Mouse (Mus musculus) limb, embryonic 15.5 days (tissue): ENCODE data around the gene Hydin. TPM values are rescaled to one million over a fixed set of nuclear protein-coding genes. Genes with fewer than 3 reads are reported as not detected.

Source experiments
- ATAC-seq: fragments of 200-750 bp; cut with Nextera tagmentation; 2 replicates; pipeline ENCODE4 v1.8.0; 2017; ENCODE audit warnings: low read depth, moderate TSS enrichment; ENCODE audit not compliant: insufficient number of reproducible peaks, low FRiP score, low TSS enrichment
- H3K27ac ChIP-seq: fragments of 300-500 bp; sonication (generic); 2 replicates; pipeline ENCODE4 v1.5.1; 2015; ENCODE audit warnings: moderate library complexity, mild to moderate bottlenecking, inconsistent platforms
- H3K27me3 ChIP-seq: fragments of 300-500 bp; sonication (generic); 2 replicates; pipeline ENCODE4 v1.6.1; 2015; ENCODE audit warnings: inconsistent platforms
- H3K36me3 ChIP-seq: fragments of 300-500 bp; sonication (generic); 2 replicates; pipeline ENCODE4 v1.6.1; 2015; ENCODE audit warnings: inconsistent platforms
- H3K4me1 ChIP-seq: fragments of 300-500 bp; sonication (generic); 2 replicates; pipeline ENCODE4 v1.6.1; 2015; ENCODE audit warnings: inconsistent platforms
- H3K4me2 ChIP-seq: fragments of 300-500 bp; sonication (generic); 2 replicates; pipeline ENCODE4 v1.6.1; 2015; ENCODE audit warnings: mild to moderate bottlenecking, inconsistent platforms
- H3K4me3 ChIP-seq: fragments of 300-500 bp; sonication (generic); 2 replicates; pipeline ENCODE4 v1.5.1; 2015; ENCODE audit warnings: mild to moderate bottlenecking, inconsistent platforms
- H3K9ac ChIP-seq: fragments of 300-500 bp; sonication (generic); 2 replicates; pipeline ENCODE4 v1.6.1; 2015; ENCODE audit warnings: inconsistent platforms
- H3K9me3 ChIP-seq: fragments of 300-500 bp; sonication (generic); 2 replicates; pipeline ENCODE4 v1.6.1; 2016; ENCODE audit warnings: inconsistent platforms
- WGBS: fragments of 180-500 bp; shearing (Covaris S2); methylation state at CpG from one replicate; pipeline ENCODE4 v1.1.7; 2015; 5-methylcytosine and 5-hydroxymethylcytosine counted together
- polyA plus RNA-seq: library from polyadenylated mRNA; unstranded; fragments of >200 nt; fragmentation: Nextera tagmentation; extraction: Ambion mirVana; gene quantifications from 2 replicates; pipeline ENCODE4 v1.2.1, GENCODE M21; 2015

Gene Hydin
- polyA plus RNA-seq, 1 experiment from 2014 or later: 0.01 TPM

DNA sequence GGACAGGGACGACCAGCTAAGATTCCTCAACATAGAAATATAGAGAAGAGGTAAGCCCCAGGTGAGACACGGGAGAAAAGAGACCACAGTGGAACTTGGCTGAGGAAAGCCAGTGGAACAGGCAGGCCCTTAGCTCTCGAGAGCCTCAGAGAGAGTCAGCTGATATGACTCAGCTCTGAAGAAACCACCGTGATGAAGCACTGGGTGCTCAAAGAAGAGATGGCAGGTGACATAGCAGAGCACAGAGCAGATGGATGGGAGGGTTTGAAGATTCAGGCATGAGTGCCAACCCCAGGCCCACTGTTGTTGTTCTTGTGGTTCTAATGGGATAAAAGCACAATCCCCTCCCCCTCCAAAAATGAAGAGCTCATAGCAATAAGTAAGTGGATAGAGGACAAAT is 190.6 kb downstream of the Hydin start:
- H3K4me2 ChIP-seq: no peak overlapping the region
- no peaks in the 10 kb centered on the region for H3K36me3 ChIP-seq
- no peak overlapping the region for H3K4me3 ChIP-seq
- no peaks in the 10 kb centered on the region for H3K9me3 ChIP-seq
- 74% methylated on average over 4 of the region's 4 CpGs for WGBS
- no peak for ATAC-seq
- H3K9ac ChIP-seq: no peak overlapping the region
- no peak overlapping the region for H3K27ac ChIP-seq
- H3K4me1 ChIP-seq: no peaks in the 10 kb centered on the region
- no peaks in the 10 kb centered on the region for H3K27me3 ChIP-seq

DNA sequence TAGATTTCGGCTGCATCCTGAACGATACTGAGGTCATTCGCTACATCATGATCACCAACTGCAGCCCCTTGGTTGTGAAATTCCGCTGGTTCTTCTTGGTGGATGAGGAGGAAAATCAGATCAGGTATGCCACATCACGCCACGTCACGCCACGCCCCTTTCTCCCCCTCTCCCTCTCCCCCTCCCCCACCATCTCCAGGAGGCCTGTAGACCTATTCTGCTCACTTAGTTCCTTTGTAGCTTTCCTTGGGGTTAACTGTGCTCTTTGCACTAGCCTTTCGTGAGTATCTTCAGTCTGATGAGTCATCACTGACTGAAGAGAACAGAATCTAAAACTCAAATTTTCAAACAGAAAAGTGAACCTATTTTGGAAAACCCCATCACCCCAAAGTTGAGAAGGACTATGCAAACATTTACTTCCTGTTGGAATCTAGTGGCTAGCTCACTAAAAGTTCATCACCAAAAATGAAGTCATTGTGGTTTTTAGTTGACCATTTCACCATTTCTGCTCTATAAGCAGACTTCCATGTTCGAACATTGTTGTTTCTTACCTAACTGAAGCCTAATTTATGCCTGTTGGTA is 195.9 kb downstream of the Hydin start:
- H3K4me1 ChIP-seq: no peaks in the 10 kb centered on the region
- H3K36me3 ChIP-seq: no peaks in the 10 kb centered on the region
- WGBS: 94% methylated on average over 10 of the region's 10 CpGs
- no peak overlapping the region for H3K4me3 ChIP-seq
- H3K27me3 ChIP-seq: no peaks in the 10 kb centered on the region
- no peak overlapping the region for H3K9ac ChIP-seq
- ATAC-seq: no peak
- no peak overlapping the region for H3K27ac ChIP-seq
- no peaks in the 10 kb centered on the region for H3K9me3 ChIP-seq
- H3K4me2 ChIP-seq: no peak overlapping the region

DNA sequence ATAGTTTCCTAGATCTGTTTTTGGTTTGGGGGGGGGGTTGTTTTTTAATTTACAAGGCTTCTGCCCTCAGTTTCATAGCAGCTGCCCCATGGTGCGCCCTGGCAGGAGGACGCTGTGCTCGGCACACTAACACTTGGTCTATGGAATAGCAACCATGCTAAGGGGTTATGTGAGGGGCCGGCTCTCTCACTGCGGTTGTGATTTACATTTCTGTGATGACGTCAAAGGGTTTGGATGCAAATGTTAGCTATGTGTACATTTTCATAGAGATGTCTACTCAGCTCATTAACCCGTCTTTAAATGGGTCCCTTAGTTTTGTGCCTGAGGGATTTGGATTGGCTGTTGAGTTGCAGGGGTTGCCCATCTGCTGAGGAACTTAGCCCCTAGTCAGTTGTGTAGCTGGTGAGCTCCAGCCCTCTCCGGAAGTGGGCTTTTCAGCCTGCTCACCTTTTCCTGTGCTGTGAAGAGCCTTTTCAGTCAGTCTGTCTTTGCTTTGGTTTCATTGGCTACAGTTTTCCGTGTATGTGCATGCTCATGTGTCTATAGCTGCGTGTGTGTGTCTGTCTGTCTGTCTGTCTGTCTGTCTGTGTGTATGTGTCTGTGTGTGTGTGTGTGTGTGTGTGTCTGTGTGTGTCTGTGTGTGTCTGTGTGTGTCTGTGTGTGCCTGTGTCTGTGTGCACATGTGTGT is 197.1 kb downstream of the Hydin start:
- 76% methylated on average over 10 of the region's 10 CpGs for WGBS
- H3K27me3 ChIP-seq: no peaks in the 10 kb centered on the region
- no peak for ATAC-seq
- H3K9me3 ChIP-seq: no peaks in the 10 kb centered on the region
- H3K4me3 ChIP-seq: no peak overlapping the region
- no peak overlapping the region for H3K4me2 ChIP-seq
- H3K9ac ChIP-seq: no peak overlapping the region
- no peak overlapping the region for H3K27ac ChIP-seq
- no peaks in the 10 kb centered on the region for H3K4me1 ChIP-seq
- no peaks in the 10 kb centered on the region for H3K36me3 ChIP-seq

DNA sequence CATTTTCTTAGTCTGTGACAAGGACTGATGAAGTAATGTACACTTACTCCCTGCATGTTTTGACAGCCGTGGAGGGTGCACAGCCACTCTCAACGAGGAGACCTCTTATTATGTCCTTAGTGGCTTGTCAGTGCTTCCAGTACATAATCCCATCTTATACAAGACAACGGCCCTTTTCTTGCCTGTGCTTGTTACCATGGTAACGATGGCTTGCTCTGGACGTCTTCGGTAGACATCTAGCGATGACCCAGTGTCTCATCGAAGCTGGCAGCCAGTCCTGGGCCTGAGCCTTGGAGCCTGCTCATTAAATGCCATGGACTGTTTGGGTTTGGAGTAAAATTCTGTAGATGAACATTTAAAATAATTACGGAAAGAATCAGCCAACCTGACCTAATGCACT is 198.8 kb downstream of the Hydin start:
- no peaks in the 10 kb centered on the region for H3K36me3 ChIP-seq
- no peaks in the 10 kb centered on the region for H3K4me1 ChIP-seq
- H3K4me3 ChIP-seq: no peak overlapping the region
- no peaks in the 10 kb centered on the region for H3K9me3 ChIP-seq
- H3K9ac ChIP-seq: no peak overlapping the region
- 78% methylated on average over 9 of the region's 9 CpGs for WGBS
- no peak for ATAC-seq
- H3K27ac ChIP-seq: no peak overlapping the region
- H3K4me2 ChIP-seq: no peak overlapping the region
- H3K27me3 ChIP-seq: no peaks in the 10 kb centered on the region

DNA sequence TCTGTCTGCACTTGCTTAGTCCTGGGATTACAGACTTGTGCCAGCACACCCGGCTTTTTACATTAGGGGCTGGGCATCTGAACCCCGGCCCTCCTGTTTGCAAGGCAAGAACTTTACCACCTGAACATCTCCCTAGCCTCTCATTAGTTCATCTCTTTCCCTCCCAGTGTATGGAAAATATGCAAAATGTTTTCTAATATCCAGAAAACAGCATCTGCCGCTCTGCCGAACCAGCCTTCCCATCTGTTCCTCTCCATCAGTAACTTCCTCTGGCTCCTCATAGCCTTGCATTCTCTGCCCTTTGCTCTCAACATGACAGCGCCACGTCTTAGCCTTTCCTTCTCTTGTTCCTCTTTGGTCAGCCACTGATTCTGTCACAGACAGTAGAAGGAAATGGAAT is 210.5 kb downstream of the Hydin start:
- Histone ChIP-seq H3K9ac (no peak overlapping the region), H3K4me1 (peaks cover 2% of the 10 kb centered on the region; the same call in 1 of the 2 replicates), H3K9me3 (no peaks in the 10 kb centered on the region), H3K4me2 (no peak overlapping the region), H3K27ac (no peak overlapping the region), H3K27me3 (no peaks in the 10 kb centered on the region), H3K4me3 (no peak overlapping the region), H3K36me3 (no peaks in the 10 kb centered on the region)
- 78% methylated on average over 6 of the region's 6 CpGs for WGBS
- ATAC-seq: no peak

DNA sequence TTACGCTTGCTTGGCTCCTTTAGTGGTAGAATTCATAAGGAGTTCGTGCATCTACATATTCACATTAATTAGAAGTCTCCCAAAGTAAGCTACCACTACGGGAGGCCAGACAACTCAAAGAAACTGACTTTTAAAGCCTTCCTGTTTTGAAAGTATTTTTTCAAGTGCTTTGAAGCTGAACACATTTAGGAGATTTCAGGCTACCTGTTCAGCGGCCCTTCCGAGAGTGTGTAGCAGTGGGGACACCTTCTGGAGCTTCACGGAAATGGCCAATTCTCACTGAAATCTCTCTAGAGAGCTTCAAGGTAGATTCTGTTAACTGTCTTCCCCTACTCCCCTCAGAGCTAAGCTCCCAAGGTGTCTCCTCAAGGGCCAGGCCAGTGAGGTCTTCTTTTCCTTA is 211.8 kb downstream of the Hydin start:
- Histone ChIP-seq H3K27me3 (no peaks in the 10 kb centered on the region), H3K36me3 (no peaks in the 10 kb centered on the region), H3K9me3 (no peaks in the 10 kb centered on the region), H3K4me2 (no peak overlapping the region), H3K4me1 (peaks cover 5% of the 10 kb centered on the region; the same call in 1 of the 2 replicates), H3K4me3 (no peak overlapping the region), H3K9ac (no peak overlapping the region), H3K27ac (no peak overlapping the region)
- 35% methylated on average over 6 of the region's 6 CpGs for WGBS
- no peak for ATAC-seq

DNA sequence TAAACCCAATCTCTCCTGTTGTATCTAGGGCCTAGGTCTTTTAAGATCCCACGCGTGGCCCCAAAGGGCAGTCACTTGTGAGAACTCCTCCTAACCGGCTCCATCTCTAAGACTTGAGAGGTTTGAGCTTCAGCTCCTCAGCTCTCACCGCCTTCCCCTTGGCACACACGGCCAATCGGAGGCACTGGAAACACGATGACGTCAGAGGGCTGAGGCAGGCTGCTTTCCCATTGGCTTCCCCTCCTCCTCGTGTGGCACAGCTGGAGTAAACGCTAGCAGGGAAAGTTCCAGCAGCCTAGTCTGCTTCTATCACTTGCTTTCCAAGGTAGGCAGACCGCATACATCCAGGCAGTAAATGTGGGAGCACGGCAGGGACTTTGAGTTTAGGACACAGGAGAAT is 212.6 kb downstream of the Hydin start:
- H3K27me3 ChIP-seq: no peaks in the 10 kb centered on the region
- H3K9ac ChIP-seq: no peak overlapping the region
- H3K4me1 ChIP-seq: peaks cover 5% of the 10 kb centered on the region; the same call in 1 of the 2 replicates
- no peaks in the 10 kb centered on the region for H3K9me3 ChIP-seq
- H3K4me3 ChIP-seq: no peak overlapping the region
- no peak overlapping the region for H3K4me2 ChIP-seq
- H3K36me3 ChIP-seq: no peaks in the 10 kb centered on the region
- no peak overlapping the region for H3K27ac ChIP-seq
- 61% methylated on average over 12 of the region's 12 CpGs for WGBS
- no peak for ATAC-seq

DNA sequence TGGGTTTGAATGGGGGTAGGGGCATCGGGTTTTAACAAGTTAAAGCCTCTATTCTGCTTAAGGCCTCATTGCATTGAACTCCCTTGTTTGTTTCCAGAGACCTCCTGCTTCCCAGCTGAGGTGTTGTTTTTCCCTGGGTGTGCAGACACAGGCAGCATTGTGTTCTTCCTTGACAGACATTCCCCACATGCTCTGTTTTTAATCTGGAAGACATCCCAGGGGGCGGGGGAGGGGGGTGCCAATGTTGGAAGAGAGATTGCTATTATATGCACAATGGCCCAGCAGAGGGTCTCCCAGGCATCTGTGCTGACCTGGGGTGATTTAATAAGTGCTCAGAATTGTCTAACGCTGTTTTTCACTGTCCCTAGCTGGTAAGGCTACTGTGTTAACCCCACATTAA is 215.5 kb downstream of the Hydin start:
- H3K4me2 ChIP-seq: no peak overlapping the region
- H3K27me3 ChIP-seq: peaks cover 3% of the 10 kb centered on the region; the same call in 1 of the 2 replicates
- no peaks in the 10 kb centered on the region for H3K36me3 ChIP-seq
- no peak overlapping the region for H3K27ac ChIP-seq
- WGBS: 34% methylated on average over 3 of the region's 3 CpGs
- H3K9ac ChIP-seq: no peak overlapping the region
- H3K4me1 ChIP-seq: peaks cover 5% of the 10 kb centered on the region; the same call in 1 of the 2 replicates
- ATAC-seq: no peak
- no peak overlapping the region for H3K4me3 ChIP-seq
- no peaks in the 10 kb centered on the region for H3K9me3 ChIP-seq

DNA sequence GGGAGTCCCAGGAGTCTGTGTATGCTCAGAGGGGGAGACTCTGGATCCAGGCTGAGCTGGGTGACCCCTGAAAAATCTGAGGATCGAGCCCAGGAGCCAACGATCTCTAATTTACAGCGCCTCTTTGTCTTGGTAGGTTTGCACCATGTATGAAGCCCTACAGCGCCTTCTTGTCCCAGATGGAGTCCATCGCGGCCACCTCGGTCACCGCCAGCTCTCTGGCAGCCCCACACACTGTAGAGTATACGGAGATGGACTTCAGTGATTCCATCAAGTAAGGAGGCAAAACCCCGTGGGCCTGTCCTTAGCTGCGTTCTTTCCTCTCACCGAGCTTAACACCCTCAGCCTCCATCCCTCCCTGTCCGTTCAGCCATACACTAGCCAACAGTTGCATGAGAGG is 218.5 kb downstream of the Hydin start:
- peaks cover 5% of the 10 kb centered on the region; the same call in 1 of the 2 replicates for H3K4me1 ChIP-seq
- peaks cover 3% of the 10 kb centered on the region; the same call in 1 of the 2 replicates for H3K27me3 ChIP-seq
- no peak overlapping the region for H3K4me3 ChIP-seq
- H3K9ac ChIP-seq: no peak overlapping the region
- no peaks in the 10 kb centered on the region for H3K9me3 ChIP-seq
- H3K27ac ChIP-seq: no peak overlapping the region
- no peak overlapping the region for H3K4me2 ChIP-seq
- H3K36me3 ChIP-seq: no peaks in the 10 kb centered on the region
- ATAC-seq: no peak
- WGBS: 91% methylated on average over 13 of the region's 13 CpGs

DNA sequence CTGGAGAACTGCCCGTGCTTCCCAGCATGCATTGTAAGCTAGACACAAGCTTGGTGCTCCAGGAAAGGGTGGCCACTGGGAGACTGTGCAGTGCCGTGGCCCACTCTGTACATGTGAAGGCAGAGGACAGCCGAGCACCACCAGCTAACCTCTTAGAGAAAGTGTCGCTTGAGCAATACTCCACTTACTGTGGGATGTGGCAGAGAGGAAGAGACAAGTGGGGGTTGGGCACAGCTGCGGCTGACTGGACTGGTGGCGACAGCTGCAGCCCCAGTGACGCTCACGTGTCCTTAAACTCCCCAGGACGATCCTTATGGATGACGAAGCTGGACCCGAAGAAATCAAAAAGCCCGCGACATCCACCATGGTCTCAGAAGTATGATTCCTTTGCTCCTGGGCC is 219.2 kb downstream of the Hydin start:
- ATAC-seq: no peak

DNA sequence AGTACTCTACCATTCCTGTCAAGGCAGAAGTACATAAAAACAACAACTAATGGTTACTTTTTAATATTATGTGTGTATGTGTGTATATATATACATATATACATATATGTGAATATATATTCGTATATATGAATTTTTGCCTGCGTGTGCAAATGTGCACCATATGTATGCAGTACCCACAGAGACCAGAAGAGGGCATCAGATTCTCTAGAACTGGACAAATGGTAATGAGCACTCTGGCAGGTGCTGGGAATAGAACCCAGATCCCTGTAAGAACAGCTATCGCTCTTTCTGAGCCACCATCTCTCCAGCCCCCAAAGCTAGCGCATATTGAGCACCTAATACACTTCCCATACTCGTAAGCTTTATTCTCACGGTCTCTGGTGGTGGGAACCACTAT is 220.9 kb downstream of the Hydin start:
- 96% methylated on average over 6 of the region's 6 CpGs for WGBS
- H3K4me2 ChIP-seq: no peak overlapping the region
- H3K9ac ChIP-seq: no peak overlapping the region
- no peak overlapping the region for H3K4me3 ChIP-seq
- H3K4me1 ChIP-seq: no peaks in the 10 kb centered on the region
- H3K27me3 ChIP-seq: peaks cover 3% of the 10 kb centered on the region; the same call in 1 of the 2 replicates
- no peak overlapping the region for H3K27ac ChIP-seq
- no peaks in the 10 kb centered on the region for H3K9me3 ChIP-seq
- H3K36me3 ChIP-seq: no peaks in the 10 kb centered on the region
- no peak for ATAC-seq

More for the DNA sequence above, 219.2 kb downstream of the Hydin start:
- Histone ChIP-seq H3K4me2 (no peak overlapping the region), H3K27me3 (peaks cover 3% of the 10 kb centered on the region; the same call in 1 of the 2 replicates), H3K27ac (no peak overlapping the region), H3K9ac (no peak overlapping the region), H3K4me3 (no peak overlapping the region), H3K36me3 (no peaks in the 10 kb centered on the region), H3K9me3 (no peaks in the 10 kb centered on the region), H3K4me1 (peaks cover 5% of the 10 kb centered on the region; the same call in 1 of the 2 replicates)
- 71% methylated on average over 13 of the region's 13 CpGs for WGBS

DNA sequence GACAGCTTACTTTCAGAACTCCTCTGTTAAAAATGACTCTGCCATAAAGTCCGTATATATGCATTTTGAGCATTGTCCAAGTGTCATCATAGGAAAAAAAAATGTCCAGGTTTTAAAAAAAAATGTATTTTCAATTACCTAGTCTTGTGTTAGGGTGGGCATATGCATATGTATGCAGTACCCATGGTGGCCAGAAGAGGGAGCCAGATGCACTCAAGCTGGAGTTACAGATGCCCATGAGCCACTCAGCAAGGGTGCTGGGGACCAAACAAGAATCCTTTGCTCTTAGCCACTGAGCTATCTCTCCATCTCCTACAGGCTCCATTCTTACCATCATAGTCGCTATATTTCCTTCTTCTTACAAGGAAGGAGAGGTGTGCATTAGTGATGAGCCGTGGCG is 222.6 kb downstream of the Hydin start:
- 76% methylated on average over 4 of the region's 4 CpGs for WGBS
- no peaks in the 10 kb centered on the region for H3K9me3 ChIP-seq
- peaks cover 3% of the 10 kb centered on the region; the same call in 1 of the 2 replicates for H3K27me3 ChIP-seq
- H3K4me2 ChIP-seq: no peak overlapping the region
- no peak overlapping the region for H3K27ac ChIP-seq
- no peak overlapping the region for H3K9ac ChIP-seq
- H3K36me3 ChIP-seq: no peaks in the 10 kb centered on the region
- H3K4me3 ChIP-seq: no peak overlapping the region
- no peak for ATAC-seq
- H3K4me1 ChIP-seq: no peaks in the 10 kb centered on the region
